Mouse (Mus musculus) heart, adult 2 months (tissue): ENCODE data around the gene Armc9. TPM values are rescaled to one million over a fixed set of nuclear protein-coding genes. Genes with fewer than 3 reads are reported as not detected.

Source experiments
- DNase-seq, 2 experiments: peaks; one replicate each; pipeline ENCODE4 v3.0.0; 2021
- H3K27ac ChIP-seq: fragments of 200-600 bp; 2 replicates; pipeline ENCODE4 v1.8.1; 2022
- H3K27me3 ChIP-seq: fragments of 200-500 bp; 2 replicates; pipeline ENCODE4 v1.6.1; 2012; ENCODE audit warnings: mild to moderate bottlenecking, low read length, inconsistent platforms, mixed read lengths; ENCODE audit not compliant: control insufficient read depth, insufficient read depth
- H3K36me3 ChIP-seq: fragments of 200-500 bp; 2 replicates; pipeline ENCODE4 v1.6.1; 2012; ENCODE audit warnings: low read length, inconsistent platforms; ENCODE audit not compliant: control insufficient read depth, insufficient read depth
- H3K4me1 ChIP-seq: fragments of 200-500 bp; 2 replicates; pipeline ENCODE4 v1.6.1; 2011; ENCODE audit warnings: low read length; ENCODE audit not compliant: control insufficient read depth, insufficient read depth
- H3K4me3 ChIP-seq: fragments of 200-600 bp; 2 replicates; pipeline ENCODE4 v1.8.1; 2022
- H3K79me2 ChIP-seq: fragments of 200-500 bp; replicated peaks from 2 replicates; pipeline ENCODE4 v1.6.1; 2012; ENCODE audit warnings: mild to moderate bottlenecking, inconsistent platforms, low read length, moderate library complexity, mixed read lengths; ENCODE audit not compliant: control insufficient read depth, insufficient read depth
- H3K9ac ChIP-seq: fragments of 200-500 bp; 2 replicates; pipeline ENCODE4 v1.6.1; 2012; ENCODE audit warnings: low read depth, mild to moderate bottlenecking, control low read depth, inconsistent platforms, low read length, mixed read lengths
- CTCF ChIP-seq: fragments of 200-600 bp; IDR thresholded peaks from 2 replicates; pipeline ENCODE4 v1.8.1; 2022; ENCODE audit warnings: antibody characterized with exemption, mild to moderate bottlenecking, moderate library complexity
- EP300 ChIP-seq: fragments of 200-500 bp; IDR thresholded peaks from 2 replicates; pipeline ENCODE4 v1.6.1; 2011; ENCODE audit warnings: low read depth, low read length, control low read depth; ENCODE audit not compliant: insufficient read depth
- POLR2A ChIP-seq: fragments of 200-500 bp; IDR thresholded peaks from 2 replicates; pipeline ENCODE4 v1.6.1; 2011; ENCODE audit warnings: mild to moderate bottlenecking, low read depth, low read length, control low read depth; ENCODE audit not compliant: insufficient read depth
- WGBS: fragments of 180-500 bp; shearing (Covaris S2); methylation state at CpG from one replicate; pipeline ENCODE4 v1.1.7; 2018; 5-methylcytosine and 5-hydroxymethylcytosine counted together
- intact Hi-C: fragments of 180-260 bp; cut with DNase I; formaldehyde crosslinking; loops from one replicate; pipeline ENCODE4 v1.15.1; 2025
- polyA plus RNA-seq: library from polyadenylated mRNA; depleted of rRNA; stranded (reverse); fragments of >200 nt; gene quantifications from 2 replicates; pipeline ENCODE4 v1.2.3, GENCODE M21; 2012; rRNA removed
- total RNA-seq, 2 experiments: library from RNA; stranded (reverse); gene quantifications; 2 replicates each; pipeline ENCODE4 v1.2.3; 2021

The Armc9 gene
- total and polyA plus RNA-seq, 3 experiments: 2.4 to 3.5 (median 3.5) TPM

- 27% methylated on average over 15 of the region's 15 CpGs for WGBS
- 0 out of 2 replicates have a peak, but pooled peaks cover 2% of the 10 kb centered on the region for H3K27me3 ChIP-seq
- H3K36me3 ChIP-seq: no peaks in the 10 kb centered on the region
- TF ChIP-seq POLR2A (no peak), CTCF (peak; percentile 48)
- no peak overlapping the region for H3K27ac ChIP-seq
- no peak overlapping the region for H3K4me3 ChIP-seq
- DNase-seq: peak in 1 of 2 experiments; percentile 15
- H3K79me2 ChIP-seq: no peaks in the 10 kb centered on the region
- intact Hi-C loops: no loop called here
- H3K9ac ChIP-seq: no peak overlapping the region
- no peaks in the 10 kb centered on the region for H3K4me1 ChIP-seq
Measured at GRCm38 (mm10) chr1:86313772-86314125, 159.2 kb downstream of the Armc9 start.

- 80% methylated on average over 7 of the region's 8 CpGs for WGBS
- Histone ChIP-seq H3K4me1 (no peaks in the 10 kb centered on the region), H3K9ac (no peak overlapping the region), H3K36me3 (no peaks in the 10 kb centered on the region), H3K4me3 (no peak overlapping the region), H3K79me2 (no peaks in the 10 kb centered on the region), H3K27ac (no peak overlapping the region), H3K27me3 (no peaks in the 10 kb centered on the region)
- intact Hi-C loops: no loop called here
- no peak for DNase-seq
- TF ChIP-seq EP300 (no peak), CTCF (no peak), POLR2A (no peak)
Measured at GRCm38 (mm10) chr1:86320822-86321413, 166.3 kb downstream of the Armc9 start.

Other genes starting within 250 kb of the Armc9 start
- not detected for gene 4933407L21Rik, start 226.3 kb upstream of the Armc9 start, total RNA-seq
- not detected in 2 replicates for gene 4933407L21Rik, start 226.3 kb upstream of the Armc9 start, polyA plus RNA-seq
- gene Gpr55, start 193.8 kb upstream of the Armc9 start, total RNA-seq: not detected
- 0.03 TPM in 1 of 2 replicates, not detected in the other for gene Gpr55, start 193.8 kb upstream of the Armc9 start, polyA plus RNA-seq
- gene Spata3, start 138.0 kb upstream of the Armc9 start, total RNA-seq: not detected
- gene Spata3, start 138.0 kb upstream of the Armc9 start, polyA plus RNA-seq: 0.67 and 0.80 TPM in 2 replicates
- gene 2810459M11Rik, start 108.9 kb upstream of the Armc9 start, total RNA-seq: not detected
- 0.06 TPM in 1 of 2 replicates, not detected in the other for gene 2810459M11Rik, start 108.9 kb upstream of the Armc9 start, polyA plus RNA-seq
- 100 to 1,000 TPM in 1 of 2 experiments, 10 to 100 TPM in 1; 91.6 to 104 TPM for gene Psmd1, start 90.4 kb upstream of the Armc9 start, total RNA-seq
- 65.0 and 102 TPM in 2 replicates for gene Psmd1, start 90.4 kb upstream of the Armc9 start, polyA plus RNA-seq
- under 1 TPM; 0.50 to 0.61 TPM for gene Htr2b, start 42.8 kb upstream of the Armc9 start, total RNA-seq
- gene Htr2b, start 42.8 kb upstream of the Armc9 start, polyA plus RNA-seq: 0.53 and 0.62 TPM in 2 replicates
- under 1 TPM in 1 of 2 experiments, not detected in 1; 0.57 TPM for gene Gm21972, start 21.1 kb upstream of the Armc9 start, total RNA-seq
- gene Gm21972, start 21.1 kb upstream of the Armc9 start, polyA plus RNA-seq: not detected in 2 replicates
- under 1 TPM; 0.41 to 0.57 TPM for gene B3gnt7, start 148.1 kb downstream of the Armc9 start, total RNA-seq
- gene B3gnt7, start 148.1 kb downstream of the Armc9 start, polyA plus RNA-seq: 0.62 and 0.82 TPM in 2 replicates
- gene Ncl, start 204.6 kb downstream of the Armc9 start, total RNA-seq: 100 to 1,000 TPM in 1 of 2 experiments, 10 to 100 TPM in 1; 95.9 to 120 TPM
- 7.2 and 10.3 TPM in 2 replicates for gene Ncl, start 204.6 kb downstream of the Armc9 start, polyA plus RNA-seq